15 mouse cellular contexts compared by ENCODE assay signal in genomic region chr16:93448124-93448523, GRCm38 (mm10).
"Had no signal": no experiment of that assay in that cellular context is flagged by ENCODE, and none has a peak within 500 bp of the region (broad histone marks: within the 10 kb centered on the region; RNA-seq: fewer than 3 reads in every experiment).

No protein-coding gene starts in this region.

- DNase-seq: cerebellum, adult 8-10 months; cerebellum, adult 9-10 months; cerebellum, adult 9-11 months; cerebellum, postnatal 10 days; cerebellum, postnatal 14 days; cerebellum, postnatal 25 days; cerebellum, postnatal 36 days; embryo, embryonic 11 days; forebrain, postnatal 0 days; gastrocnemius, adult 2 months; gastrocnemius, postnatal 10 days; gastrocnemius, postnatal 14 days; gastrocnemius, postnatal 25 days; gastrocnemius, postnatal 36 days; heart, adult 2 months had no signal
